Mouse (Mus musculus): Measurements from ENCODE around the gene Phf10. TPM values are rescaled to one million over a fixed set of nuclear protein-coding genes. Genes with fewer than 3 reads are reported as not detected.
"Not testable (repeated sequence)": the region's sequence is repeated elsewhere in the genome, so short reads cannot be mapped to it uniquely, and the experiment has no call there.

Phf10 gene
- polyA plus RNA-seq, 2 experiments: 51.4 to 114 TPM

- not testable (repeated sequence) for H3K27me3 ChIP-seq (ENCODE audit: control insufficient read depth, insufficient read depth, low read length); H3K4me1 ChIP-seq (ENCODE audit: control insufficient read depth, insufficient read depth, low read length); H3K36me3 ChIP-seq (ENCODE audit: control insufficient read depth, insufficient read depth, low read length); DNase-seq (ENCODE audit: low spot score); H3K4me2 ChIP-seq (replicated peaks; ENCODE audit: low read depth, low read length, severe bottlenecking); H3K9me3 ChIP-seq (ENCODE audit: control insufficient read depth, low read length); H3K4me3 ChIP-seq (replicated peaks; ENCODE audit: low read length); H3K9ac ChIP-seq (ENCODE audit: low read depth, low read length, severe bottlenecking); H3K27ac ChIP-seq (replicated peaks; ENCODE audit: low read depth, low read length); ATAC-seq (ENCODE audit: low FRiP score, low read depth)
- WGBS: 81% methylated on average over 4 of the region's 5 CpGs
These were observed 29.1 kb upstream of the Phf10 start for GRCm38 (mm10) chr17:14990116-14990702.

GRCm38 (mm10) chr17:14978362-14979038 is 17.4 kb upstream of the Phf10 start, which contains the start of the genes 9030025P20Rik and Gm3417:
Gene 9030025P20Rik, plus strand, starts transcription at chr17:14978468.
Gene Gm3417, minus strand, starts transcription at chr17:14978790.
- H3K4me2 ChIP-seq (replicated peaks; ENCODE audit: low read depth, low read length, severe bottlenecking); H3K4me3 ChIP-seq (replicated peaks; ENCODE audit: low read length); H3K9ac ChIP-seq (ENCODE audit: low read depth, low read length, severe bottlenecking); H3K4me1 ChIP-seq (ENCODE audit: control insufficient read depth, insufficient read depth, low read length); H3K36me3 ChIP-seq (ENCODE audit: control insufficient read depth, insufficient read depth, low read length); DNase-seq (ENCODE audit: low spot score); H3K27me3 ChIP-seq (ENCODE audit: control insufficient read depth, insufficient read depth, low read length); H3K27ac ChIP-seq (replicated peaks; ENCODE audit: low read depth, low read length); H3K9me3 ChIP-seq (ENCODE audit: control insufficient read depth, low read length): not testable (repeated sequence)
- WGBS: no CpG with 5 or more reads among the region's 60 CpGs
- ATAC-seq (ENCODE audit: low FRiP score, low read depth): peak; percentile 97

GRCm38 (mm10) chr17:14977718-14978361 is 16.8 kb upstream of the Phf10 start:
- ATAC-seq (ENCODE audit: low FRiP score, low read depth); H3K27me3 ChIP-seq (ENCODE audit: control insufficient read depth, insufficient read depth, low read length); H3K4me3 ChIP-seq (replicated peaks; ENCODE audit: low read length); H3K4me1 ChIP-seq (ENCODE audit: control insufficient read depth, insufficient read depth, low read length); H3K9ac ChIP-seq (ENCODE audit: low read depth, low read length, severe bottlenecking); H3K4me2 ChIP-seq (replicated peaks; ENCODE audit: low read depth, low read length, severe bottlenecking); H3K9me3 ChIP-seq (ENCODE audit: control insufficient read depth, low read length); H3K27ac ChIP-seq (replicated peaks; ENCODE audit: low read depth, low read length); H3K36me3 ChIP-seq (ENCODE audit: control insufficient read depth, insufficient read depth, low read length); DNase-seq (ENCODE audit: low spot score): not testable (repeated sequence)
- 2% methylated on average over 4 of the region's 7 CpGs for WGBS

GRCm38 (mm10) chr17:14968373-14968913 is 7.4 kb upstream of the Phf10 start:
- H3K27ac ChIP-seq (replicated peaks; ENCODE audit: low read depth, low read length); H3K4me1 ChIP-seq (ENCODE audit: control insufficient read depth, insufficient read depth, low read length); DNase-seq (ENCODE audit: low spot score); H3K4me2 ChIP-seq (replicated peaks; ENCODE audit: low read depth, low read length, severe bottlenecking); ATAC-seq (ENCODE audit: low FRiP score, low read depth); H3K4me3 ChIP-seq (replicated peaks; ENCODE audit: low read length); H3K36me3 ChIP-seq (ENCODE audit: control insufficient read depth, insufficient read depth, low read length); H3K9me3 ChIP-seq (ENCODE audit: control insufficient read depth, low read length); H3K9ac ChIP-seq (ENCODE audit: low read depth, low read length, severe bottlenecking); H3K27me3 ChIP-seq (ENCODE audit: control insufficient read depth, insufficient read depth, low read length): not testable (repeated sequence)
- WGBS: no CpG with 5 or more reads among the region's 6 CpGs

GRCm38 (mm10) chr17:14961557-14962154 is 583 bp upstream of the Phf10 start:
- WGBS: no CpG with 5 or more reads among the region's 44 CpGs
- DNase-seq (ENCODE audit: low spot score): not testable (repeated sequence)

More at GRCm38 (mm10) chr17:14961557-14962154, 583 bp upstream of the Phf10 start:
- H3K27me3 ChIP-seq (ENCODE audit: control insufficient read depth, insufficient read depth, low read length); H3K27ac ChIP-seq (replicated peaks; ENCODE audit: low read depth, low read length); H3K4me2 ChIP-seq (replicated peaks; ENCODE audit: low read depth, low read length, severe bottlenecking); H3K9ac ChIP-seq (ENCODE audit: low read depth, low read length, severe bottlenecking); H3K9me3 ChIP-seq (ENCODE audit: control insufficient read depth, low read length); H3K4me3 ChIP-seq (replicated peaks; ENCODE audit: low read length); H3K4me1 ChIP-seq (ENCODE audit: control insufficient read depth, insufficient read depth, low read length): not testable (repeated sequence)
- ATAC-seq (ENCODE audit: low FRiP score, low read depth): peak; percentile 95
- peaks cover 16% of the 10 kb centered on the region; the same call in 1 of the 2 replicates for H3K36me3 ChIP-seq (ENCODE audit: control insufficient read depth, insufficient read depth, low read length)
